Mouse (Mus musculus): ENCODE results near the gene Coro1c.

DNA sequence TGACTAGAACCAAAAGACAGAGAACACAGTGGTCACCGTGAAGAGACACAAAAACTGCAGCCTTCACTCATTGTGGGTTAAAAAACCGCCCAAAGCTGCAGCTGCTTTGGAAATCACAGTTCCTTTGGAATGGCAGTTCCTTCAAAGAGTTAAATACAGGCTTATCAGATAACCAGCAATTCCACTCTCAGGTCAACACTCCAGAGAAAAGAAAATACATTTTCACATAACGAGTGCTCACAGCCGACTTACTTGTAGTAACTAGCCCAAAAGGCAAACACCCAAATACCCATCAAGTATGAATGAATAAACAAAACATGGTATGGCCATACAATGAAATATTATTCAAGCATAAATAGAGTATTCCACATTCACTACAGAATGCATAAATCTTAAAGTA lies 3.6 kb downstream of the Coro1c start:
- TF ChIP-seq CTCF (IDR thresholded peaks at IDR 0.05; ENCODE audit: extremely low read depth, insufficient read depth, low read length) (no peak), POLR2A (IDR thresholded peaks at IDR 0.05; ENCODE audit: extremely low read depth, insufficient read depth, low read length) (no peak)
